Mouse (Mus musculus): ENCODE data around the gene Clcf1. TPM values are rescaled to one million over a fixed set of nuclear protein-coding genes. Genes with fewer than 3 reads are reported as not detected.

Clcf1 gene
- polyA plus RNA-seq, 1 experiment: 34.0 TPM

- no peak for DNase-seq
- WGBS: 30% methylated on average over 14 of the region's 14 CpGs
- peaks cover 21% of the 10 kb centered on the region for H3K4me1 ChIP-seq (ENCODE audit: control insufficient read depth, insufficient read depth, low read length)
- TF ChIP-seq POLR2A (IDR thresholded peaks at IDR 0.05; ENCODE audit: borderline replicate concordance, extremely low read depth, low read depth, low read length): no peak; the same call in 1 of the 2 replicates
- TF ChIP-seq CTCF (IDR thresholded peaks at IDR 0.05; ENCODE audit: insufficient read depth, low read length): no peak
- no peak overlapping the region for H3K4me3 ChIP-seq (replicated peaks; ENCODE audit: extremely low read depth, low read depth, low read length)
Observed at GRCm38 (mm10) chr19:4220957-4221743, 7.1 kb downstream of the Clcf1 start.

DNA sequence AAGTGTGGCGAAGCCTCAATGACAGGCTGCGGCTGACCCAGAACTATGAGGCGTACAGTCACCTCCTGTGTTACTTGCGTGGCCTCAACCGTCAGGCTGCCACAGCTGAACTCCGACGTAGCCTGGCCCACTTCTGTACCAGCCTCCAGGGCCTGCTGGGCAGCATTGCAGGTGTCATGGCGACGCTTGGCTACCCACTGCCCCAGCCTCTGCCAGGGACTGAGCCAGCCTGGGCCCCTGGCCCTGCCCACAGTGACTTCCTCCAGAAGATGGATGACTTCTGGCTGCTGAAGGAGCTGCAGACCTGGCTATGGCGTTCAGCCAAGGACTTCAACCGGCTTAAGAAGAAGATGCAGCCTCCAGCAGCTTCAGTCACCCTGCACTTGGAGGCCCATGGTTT is 8.1 kb downstream of the Clcf1 start:
- TF ChIP-seq POLR2A (IDR thresholded peaks at IDR 0.05; ENCODE audit: borderline replicate concordance, extremely low read depth, low read depth, low read length) (peak; percentile 8; the same call in 1 of the 2 replicates), CTCF (IDR thresholded peaks at IDR 0.05; ENCODE audit: insufficient read depth, low read length) (no peak)
- no peak for DNase-seq
- no peak overlapping the region for H3K4me3 ChIP-seq (replicated peaks; ENCODE audit: extremely low read depth, low read depth, low read length)
- WGBS: 56% methylated on average over 11 of the region's 11 CpGs
- peaks cover 11% of the 10 kb centered on the region for H3K4me1 ChIP-seq (ENCODE audit: control insufficient read depth, insufficient read depth, low read length)

DNA sequence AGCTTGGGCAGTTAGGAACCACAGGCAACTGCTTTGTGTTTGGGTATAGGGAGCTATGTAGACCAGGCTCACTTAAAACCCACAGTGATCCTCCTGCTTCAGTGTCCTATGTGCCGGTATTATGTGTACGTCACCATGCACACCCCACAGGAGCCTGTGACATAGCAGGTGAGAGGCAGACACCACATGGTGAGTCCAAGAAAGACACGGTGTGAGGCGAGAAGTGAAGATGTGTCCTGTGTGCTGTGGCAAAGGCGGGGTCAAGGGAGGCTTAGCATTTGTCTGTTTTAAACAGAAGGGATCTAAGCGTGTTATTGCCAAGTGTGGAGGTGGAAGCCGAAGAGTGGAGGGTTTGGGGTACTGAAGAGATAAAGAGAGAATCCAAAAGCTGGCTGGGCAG is 12.7 kb downstream of the Clcf1 start:
- 77% methylated on average over 7 of the region's 7 CpGs for WGBS
- Histone ChIP-seq H3K4me1 (ENCODE audit: control insufficient read depth, insufficient read depth, low read length) (peaks cover 10% of the 10 kb centered on the region), H3K4me3 (replicated peaks; ENCODE audit: extremely low read depth, low read depth, low read length) (no peak overlapping the region)
- DNase-seq: no peak
- TF ChIP-seq CTCF (IDR thresholded peaks at IDR 0.05; ENCODE audit: insufficient read depth, low read length) (no peak), POLR2A (IDR thresholded peaks at IDR 0.05; ENCODE audit: borderline replicate concordance, extremely low read depth, low read depth, low read length) (no peak)

DNA sequence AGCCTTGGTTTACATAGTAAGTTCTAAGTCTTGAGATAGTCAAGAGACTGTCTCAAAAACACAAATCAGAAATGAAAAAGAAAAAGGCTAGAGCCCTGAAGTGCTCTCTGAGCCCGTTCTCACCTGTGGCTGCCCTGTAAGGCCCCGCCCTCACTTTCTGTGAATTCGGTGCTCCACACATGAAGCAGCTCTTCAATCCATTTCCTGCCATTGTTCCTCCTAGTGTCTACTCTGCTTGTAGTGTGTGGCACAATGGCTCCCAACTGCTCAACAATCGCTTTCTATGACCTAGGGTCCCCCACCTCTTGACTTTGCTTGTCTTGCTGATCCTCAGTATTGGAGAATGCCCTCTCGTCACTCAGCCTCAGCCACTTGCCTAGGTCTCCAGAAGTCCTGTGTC is 13.4 kb downstream of the Clcf1 start:
- 45% methylated on average over 5 of the region's 5 CpGs for WGBS
- no peak for DNase-seq
- TF ChIP-seq CTCF (IDR thresholded peaks at IDR 0.05; ENCODE audit: insufficient read depth, low read length) (no peak), POLR2A (IDR thresholded peaks at IDR 0.05; ENCODE audit: borderline replicate concordance, extremely low read depth, low read depth, low read length) (no peak)
- Histone ChIP-seq H3K4me1 (ENCODE audit: control insufficient read depth, insufficient read depth, low read length) (peaks cover 10% of the 10 kb centered on the region), H3K4me3 (replicated peaks; ENCODE audit: extremely low read depth, low read depth, low read length) (no peak overlapping the region)

GRCm38 (mm10) chr19:4227894-4228678 is 14.0 kb downstream of the Clcf1 start:
- WGBS: 13% methylated on average over 8 of the region's 8 CpGs
- peak; percentile 58 for DNase-seq
- peaks cover 12% of the 10 kb centered on the region for H3K4me1 ChIP-seq (ENCODE audit: control insufficient read depth, insufficient read depth, low read length)
- H3K4me3 ChIP-seq (replicated peaks; ENCODE audit: extremely low read depth, low read depth, low read length): no peak overlapping the region
- TF ChIP-seq POLR2A (IDR thresholded peaks at IDR 0.05; ENCODE audit: borderline replicate concordance, extremely low read depth, low read depth, low read length) (no peak), CTCF (IDR thresholded peaks at IDR 0.05; ENCODE audit: insufficient read depth, low read length) (peak; percentile 76)

- DNase-seq: no peak
- TF ChIP-seq POLR2A (IDR thresholded peaks at IDR 0.05; ENCODE audit: borderline replicate concordance, extremely low read depth, low read depth, low read length) (no peak), CTCF (IDR thresholded peaks at IDR 0.05; ENCODE audit: insufficient read depth, low read length) (no peak)
- 73% methylated on average over 4 of the region's 4 CpGs for WGBS
- H3K4me1 ChIP-seq (ENCODE audit: control insufficient read depth, insufficient read depth, low read length): peaks cover 12% of the 10 kb centered on the region
- no peak overlapping the region for H3K4me3 ChIP-seq (replicated peaks; ENCODE audit: extremely low read depth, low read depth, low read length)
Observed at GRCm38 (mm10) chr19:4228891-4229290, 14.9 kb downstream of the Clcf1 start.

DNA sequence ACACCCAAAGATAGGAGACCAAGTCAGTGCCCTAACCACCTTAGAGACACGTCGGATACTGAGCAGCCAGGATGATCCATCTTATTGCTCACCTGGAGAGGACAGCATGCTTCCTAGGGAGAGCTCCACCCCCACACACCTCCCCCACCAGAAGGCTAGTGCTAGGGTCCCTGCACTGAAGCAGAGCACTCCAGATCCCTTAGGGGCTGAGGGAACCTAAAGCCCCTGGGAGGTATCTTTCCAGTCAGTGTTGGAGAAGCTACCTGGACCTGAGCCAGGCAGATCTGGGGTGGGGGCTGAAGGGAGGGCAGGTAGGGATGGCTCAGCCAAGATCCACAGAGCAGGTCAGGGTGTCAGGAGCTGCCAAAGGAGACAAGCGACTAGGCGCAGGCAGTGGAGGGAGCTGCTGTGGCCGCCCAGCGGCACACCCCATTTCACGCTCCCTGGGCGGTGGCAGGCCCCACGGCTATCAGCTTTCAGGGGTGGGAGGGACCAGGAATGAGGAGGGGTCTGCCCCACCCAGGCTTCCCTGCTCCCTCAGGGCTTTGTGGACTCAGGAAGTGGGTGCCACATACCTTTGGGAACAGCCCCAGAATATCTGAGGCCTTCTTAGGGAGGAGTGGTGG is 15.5 kb downstream of the Clcf1 start:
- TF ChIP-seq POLR2A (IDR thresholded peaks at IDR 0.05; ENCODE audit: borderline replicate concordance, extremely low read depth, low read depth, low read length) (no peak), CTCF (IDR thresholded peaks at IDR 0.05; ENCODE audit: insufficient read depth, low read length) (no peak)
- no peak for DNase-seq
- no peak overlapping the region for H3K4me3 ChIP-seq (replicated peaks; ENCODE audit: extremely low read depth, low read depth, low read length)
- H3K4me1 ChIP-seq (ENCODE audit: control insufficient read depth, insufficient read depth, low read length): peaks cover 12% of the 10 kb centered on the region
- WGBS: 64% methylated on average over 9 of the region's 9 CpGs

DNA sequence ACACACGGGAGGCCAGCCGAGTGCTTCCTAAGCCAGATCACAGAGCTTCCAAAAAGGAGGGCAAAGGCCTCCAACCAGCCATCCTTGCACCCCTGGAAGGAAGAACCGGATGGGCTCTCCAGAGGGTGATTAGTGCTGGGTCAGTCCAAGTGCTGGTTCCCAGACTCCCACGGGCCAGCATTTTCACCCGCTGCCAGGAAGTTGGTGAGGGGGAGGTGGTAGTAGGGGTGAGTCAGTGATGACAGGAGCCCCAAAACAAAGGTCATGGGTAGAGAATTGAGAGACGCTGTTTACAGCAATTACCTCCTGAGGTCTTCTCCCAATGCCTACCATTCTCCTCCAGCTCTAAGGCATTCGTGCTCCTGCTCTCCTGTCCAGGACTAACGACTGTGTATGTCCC is 16.4 kb downstream of the Clcf1 start:
- H3K4me1 ChIP-seq (ENCODE audit: control insufficient read depth, insufficient read depth, low read length): peaks cover 12% of the 10 kb centered on the region
- DNase-seq: no peak
- WGBS: 54% methylated on average over 8 of the region's 8 CpGs
- TF ChIP-seq CTCF (IDR thresholded peaks at IDR 0.05; ENCODE audit: insufficient read depth, low read length) (no peak), POLR2A (IDR thresholded peaks at IDR 0.05; ENCODE audit: borderline replicate concordance, extremely low read depth, low read depth, low read length) (no peak)
- H3K4me3 ChIP-seq (replicated peaks; ENCODE audit: extremely low read depth, low read depth, low read length): no peak overlapping the region

Data from lung, adult 2 months (tissue).